Mouse (Mus musculus) hindbrain, embryonic 15.5 days (tissue): ENCODE results near the gene Coro2b. TPM values are rescaled to one million over a fixed set of nuclear protein-coding genes. Genes with fewer than 3 reads are reported as not detected.

Experiments
- ATAC-seq: fragments of 200-750 bp; cut with Nextera tagmentation; 2 replicates; pipeline ENCODE4 v1.8.0; 2017; ENCODE audit warnings: low read depth, moderate number of reproducible peaks, moderate TSS enrichment; ENCODE audit not compliant: low FRiP score
- H3K27ac ChIP-seq: fragments of 300-500 bp; sonication (generic); replicated peaks from 2 replicates; pipeline ENCODE4 v1.5.1; 2015; ENCODE audit warnings: mild to moderate bottlenecking, inconsistent platforms
- H3K27me3 ChIP-seq: fragments of 300-500 bp; sonication (generic); 2 replicates; pipeline ENCODE4 v1.6.1; 2015; ENCODE audit warnings: control low read depth, inconsistent platforms
- H3K36me3 ChIP-seq: fragments of 300-500 bp; sonication (generic); 2 replicates; pipeline ENCODE4 v1.6.1; 2015; ENCODE audit warnings: control low read depth, inconsistent platforms
- H3K4me1 ChIP-seq: fragments of 300-500 bp; sonication (generic); replicated peaks from 2 replicates; pipeline ENCODE4 v1.6.1; 2015; ENCODE audit warnings: control low read depth, inconsistent platforms
- H3K4me2 ChIP-seq: fragments of 300-500 bp; sonication (generic); 2 replicates; pipeline ENCODE4 v1.6.1; 2015; ENCODE audit warnings: moderate library complexity, mild to moderate bottlenecking, inconsistent platforms
- H3K4me3 ChIP-seq: fragments of 300-500 bp; sonication (generic); 2 replicates; pipeline ENCODE4 v1.5.1; 2015; ENCODE audit warnings: mild to moderate bottlenecking, inconsistent platforms
- H3K9ac ChIP-seq: fragments of 300-500 bp; sonication (generic); 2 replicates; pipeline ENCODE4 v1.6.1; 2015; ENCODE audit warnings: inconsistent platforms
- H3K9me3 ChIP-seq: fragments of 300-500 bp; sonication (generic); 2 replicates; pipeline ENCODE4 v1.6.1; 2016; ENCODE audit warnings: control low read depth, inconsistent platforms
- WGBS: fragments of 180-500 bp; shearing (Covaris S2); methylation state at CpG from one replicate; pipeline ENCODE4 v1.1.7; 2015; 5-methylcytosine and 5-hydroxymethylcytosine counted together
- polyA plus RNA-seq: library from polyadenylated mRNA; unstranded; fragments of >200 nt; fragmentation: Nextera tagmentation; extraction: Ambion mirVana; gene quantifications from 2 replicates; pipeline ENCODE4 v1.2.1, GENCODE M21; 2015

The Coro2b gene
- polyA plus RNA-seq, 1 experiment from 2014 or later, result 48.3 TPM

DNA sequence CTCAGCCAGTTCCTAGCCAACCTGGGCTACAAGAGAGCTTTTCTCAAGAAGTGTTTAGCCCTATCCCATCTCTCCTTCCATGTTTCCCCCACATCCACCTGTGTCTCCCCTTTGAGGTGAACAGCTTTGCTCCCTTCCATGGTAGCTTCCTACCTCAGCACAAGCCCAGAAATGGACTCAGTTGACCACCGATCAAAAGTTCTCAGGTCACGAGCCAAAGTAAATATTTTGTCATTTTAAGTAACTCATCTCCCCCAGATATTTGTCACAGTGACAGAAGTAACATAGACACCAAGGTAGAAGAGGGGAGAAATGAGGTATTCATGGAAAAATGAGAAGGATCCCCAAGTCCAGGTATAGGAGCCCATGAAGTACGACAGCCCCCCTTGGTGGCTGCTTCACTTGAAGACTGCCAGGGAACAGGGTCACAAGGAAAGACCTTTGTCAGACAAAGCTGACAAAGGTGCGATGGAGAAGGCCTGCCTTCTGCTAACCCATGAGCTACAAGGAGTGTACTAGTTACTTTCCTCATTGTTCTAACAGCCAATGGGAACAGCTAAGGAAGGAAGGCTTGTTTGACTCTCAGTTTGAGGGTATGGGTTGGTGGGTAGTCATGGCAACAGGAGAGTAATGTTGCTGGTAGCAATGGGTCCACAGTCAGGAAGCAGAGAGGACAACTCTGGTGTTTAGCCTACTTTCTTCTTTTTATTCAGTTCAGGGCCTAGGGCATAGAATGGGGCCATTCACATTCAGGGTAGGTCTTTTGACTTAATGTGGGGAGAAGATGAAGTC, 150.9 kb downstream of the Coro2b start:
- Histone ChIP-seq H3K4me1 (peaks cover 12% of the 10 kb centered on the region; the same call in 1 of the 2 replicates), H3K27me3 (no peaks in the 10 kb centered on the region), H3K36me3 (no peaks in the 10 kb centered on the region), H3K9ac (no peak overlapping the region), H3K4me3 (no peak overlapping the region), H3K9me3 (no peaks in the 10 kb centered on the region), H3K4me2 (no peak overlapping the region), H3K27ac (no peak overlapping the region)
- WGBS, result 84% methylated on average over 4 of the region's 4 CpGs
- no peak for ATAC-seq

DNA sequence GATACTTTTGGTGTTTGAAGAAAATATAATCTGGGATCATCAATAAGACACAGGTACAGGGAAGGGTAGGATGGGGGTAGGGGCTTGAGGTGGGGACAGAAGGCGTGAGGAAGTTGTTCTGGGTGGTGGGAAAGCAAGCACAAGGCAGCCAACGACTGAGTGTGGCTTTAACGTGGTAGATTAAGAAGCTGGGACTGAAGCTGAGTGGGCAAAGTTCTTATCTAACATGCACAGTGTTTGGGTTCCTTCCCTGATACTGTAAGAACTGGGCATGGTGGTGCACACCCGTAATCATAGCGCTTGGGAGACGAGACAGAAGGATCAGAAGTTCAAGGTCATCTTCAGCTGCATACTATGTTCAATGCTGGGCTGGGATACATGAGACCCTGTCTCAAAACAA, 151.8 kb downstream of the Coro2b start:
- Histone ChIP-seq H3K9me3 (no peaks in the 10 kb centered on the region), H3K4me3 (no peak overlapping the region), H3K9ac (no peak overlapping the region)

DNA sequence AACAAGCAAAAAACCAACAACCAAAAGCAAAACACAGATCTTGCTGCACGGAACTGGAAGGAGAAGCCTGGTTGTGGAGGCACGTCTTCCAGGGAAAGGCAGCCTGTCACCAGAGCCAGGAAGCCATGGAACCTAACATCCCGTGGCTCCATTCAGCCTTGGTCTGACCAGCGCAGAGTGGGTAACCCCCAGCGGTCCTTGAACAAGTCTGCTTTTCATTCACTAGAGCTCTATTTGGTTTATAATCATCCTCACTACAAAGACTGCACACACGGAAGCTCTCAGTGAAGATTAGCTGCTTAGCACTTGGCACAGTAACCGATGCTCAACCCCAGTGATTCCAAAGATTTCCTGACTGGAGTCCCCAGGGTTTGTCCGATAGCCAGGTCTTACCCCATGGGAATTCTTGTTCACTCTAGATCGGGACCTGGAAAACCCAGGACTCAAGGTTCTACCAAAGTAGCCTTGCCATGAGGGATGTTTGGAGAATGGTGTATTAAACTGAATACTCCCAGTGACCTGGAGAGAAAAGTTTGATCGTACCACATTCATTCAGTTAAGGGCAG, 154.2 kb downstream of the Coro2b start:
- Histone ChIP-seq H3K4me2 (no peak overlapping the region), H3K9me3 (no peaks in the 10 kb centered on the region), H3K9ac (no peak overlapping the region), H3K4me3 (no peak overlapping the region), H3K27me3 (no peaks in the 10 kb centered on the region), H3K36me3 (peaks cover 19% of the 10 kb centered on the region), H3K27ac (no peak overlapping the region), H3K4me1 (peaks cover 12% of the 10 kb centered on the region; the same call in 1 of the 2 replicates)
- 75% methylated on average over 10 of the region's 10 CpGs for WGBS
- ATAC-seq, result no peak

More for the DNA sequence above, 151.8 kb downstream of the Coro2b start:
- H3K27ac ChIP-seq, result no peak overlapping the region
- no peaks in the 10 kb centered on the region for H3K27me3 ChIP-seq
- WGBS, result 94% methylated on average over 6 of the region's 6 CpGs
- no peak for ATAC-seq
- H3K4me2 ChIP-seq, result no peak overlapping the region
- peaks cover 6% of the 10 kb centered on the region for H3K36me3 ChIP-seq
- peaks cover 12% of the 10 kb centered on the region; the same call in 1 of the 2 replicates for H3K4me1 ChIP-seq

DNA sequence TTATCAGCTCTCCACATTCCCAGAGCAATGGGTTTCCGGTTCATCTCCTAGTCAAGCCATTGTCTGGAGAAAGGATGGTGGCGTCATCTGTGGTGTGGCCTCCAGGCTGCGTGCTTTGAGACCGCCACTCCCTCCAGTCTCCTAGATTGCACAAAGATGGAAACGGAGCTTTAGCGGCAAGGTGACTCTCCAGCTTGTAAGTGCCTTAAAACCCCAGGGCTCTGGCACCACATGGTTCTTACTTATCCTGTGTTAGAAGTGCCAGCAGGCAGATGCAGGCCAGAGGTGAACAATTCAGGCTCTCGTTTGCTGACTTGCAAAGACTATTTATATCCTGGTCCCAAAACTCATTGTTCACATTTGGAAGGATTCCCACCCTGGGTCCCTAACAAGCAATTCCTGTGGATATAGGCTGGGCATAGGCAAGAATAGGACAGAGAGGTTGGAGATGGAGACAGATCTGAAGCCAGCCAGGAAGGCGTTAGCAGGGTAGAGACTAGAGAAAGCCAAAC, 155.4 kb downstream of the Coro2b start:
- Histone ChIP-seq H3K36me3 (peaks cover 26% of the 10 kb centered on the region), H3K27ac (no peak overlapping the region), H3K9me3 (no peaks in the 10 kb centered on the region), H3K27me3 (no peaks in the 10 kb centered on the region), H3K4me1 (peaks cover 12% of the 10 kb centered on the region; the same call in 1 of the 2 replicates), H3K4me3 (no peak overlapping the region), H3K4me2 (no peak overlapping the region), H3K9ac (no peak overlapping the region)
- ATAC-seq, result 0 out of 2 replicates have a peak, but pooled peaks have one; percentile 27
- WGBS, result 53% methylated on average over 8 of the region's 8 CpGs

DNA sequence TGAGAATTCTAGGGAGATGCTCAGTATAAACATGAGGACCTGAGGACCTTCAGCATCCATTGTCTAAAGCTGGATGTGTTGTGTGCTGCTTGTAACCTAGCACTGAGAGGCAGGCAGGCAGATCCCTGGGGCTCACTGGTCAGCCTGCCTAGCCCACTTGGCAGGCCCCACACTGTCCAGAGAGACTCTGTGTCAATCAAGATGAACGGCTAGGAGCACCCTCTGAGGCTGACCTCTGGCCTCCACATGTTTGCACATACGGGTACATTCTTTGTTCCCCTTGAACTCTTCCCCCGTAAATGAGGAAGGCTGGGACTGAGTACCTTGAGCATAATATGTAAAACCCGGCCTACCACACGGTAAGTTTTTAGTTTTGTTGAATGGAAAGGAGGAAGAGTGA, 156.5 kb downstream of the Coro2b start:
- Histone ChIP-seq H3K4me3 (no peak overlapping the region), H3K27ac (no peak overlapping the region), H3K9ac (no peak overlapping the region), H3K36me3 (peaks cover 35% of the 10 kb centered on the region), H3K4me2 (no peak overlapping the region), H3K4me1 (peaks cover 12% of the 10 kb centered on the region; the same call in 1 of the 2 replicates), H3K9me3 (no peaks in the 10 kb centered on the region), H3K27me3 (no peaks in the 10 kb centered on the region)
- WGBS, result 54% methylated on average over 5 of the region's 5 CpGs
- 0 out of 2 replicates have a peak, but pooled peaks have one; percentile 23 for ATAC-seq

DNA sequence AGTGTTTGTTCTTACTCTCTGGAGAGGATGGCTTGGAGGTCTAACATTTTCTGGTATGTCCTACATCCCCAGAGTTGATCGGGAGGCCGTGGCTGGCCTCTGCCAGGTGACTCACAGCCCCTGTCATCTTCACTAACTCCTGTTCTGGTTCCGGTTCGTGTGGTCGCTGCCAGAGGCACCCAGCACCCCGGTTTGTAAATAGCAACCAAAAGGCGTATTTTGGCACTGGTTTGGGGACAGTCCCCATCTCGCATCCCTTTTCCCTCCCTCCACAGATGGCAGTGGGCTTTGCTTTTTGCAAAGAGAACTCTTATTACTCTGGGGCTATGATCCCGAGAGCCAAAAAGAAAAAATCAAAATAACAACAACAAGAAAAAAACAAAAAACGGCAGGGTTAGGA, 158.9 kb downstream of the Coro2b start:
- no peak overlapping the region for H3K27ac ChIP-seq
- ATAC-seq, result no peak
- no peak overlapping the region for H3K9ac ChIP-seq
- WGBS, result 93% methylated on average over 10 of the region's 10 CpGs
- no peak overlapping the region for H3K4me2 ChIP-seq
- H3K4me1 ChIP-seq, result peaks cover 12% of the 10 kb centered on the region; the same call in 1 of the 2 replicates
- no peaks in the 10 kb centered on the region for H3K27me3 ChIP-seq
- H3K9me3 ChIP-seq, result no peaks in the 10 kb centered on the region
- peaks cover 43% of the 10 kb centered on the region for H3K36me3 ChIP-seq
- H3K4me3 ChIP-seq, result no peak overlapping the region

DNA sequence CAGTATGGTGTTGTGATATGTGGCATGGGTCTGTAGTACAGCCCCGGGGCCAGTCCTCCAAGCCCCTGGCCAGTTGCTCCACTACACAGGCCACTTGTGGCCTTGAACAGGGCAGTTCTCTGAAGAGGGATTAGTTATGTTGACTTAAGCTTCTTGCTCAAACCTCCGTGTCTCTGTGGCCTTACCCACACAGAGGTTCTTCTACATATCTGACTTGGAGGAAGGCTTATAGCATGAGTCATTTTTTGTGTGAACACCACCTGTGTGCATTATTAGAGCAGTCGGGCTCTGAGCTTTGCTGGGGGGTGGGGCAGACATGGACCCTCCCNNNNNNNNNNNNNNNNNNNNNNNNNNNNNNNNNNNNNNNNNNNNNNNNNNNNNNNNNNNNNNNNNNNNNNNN, 162.6 kb downstream of the Coro2b start:
- H3K9me3 ChIP-seq, result no peaks in the 10 kb centered on the region
- H3K9ac ChIP-seq, result no peak overlapping the region
- peaks cover 14% of the 10 kb centered on the region for H3K4me1 ChIP-seq
- no peaks in the 10 kb centered on the region for H3K27me3 ChIP-seq
- no peak overlapping the region for H3K4me3 ChIP-seq
- 93% methylated on average over 3 of the region's 3 CpGs for WGBS
- ATAC-seq, result no peak
- no peak overlapping the region for H3K4me2 ChIP-seq
- H3K27ac ChIP-seq, result no peak overlapping the region
- H3K36me3 ChIP-seq, result peaks cover 32% of the 10 kb centered on the region

DNA sequence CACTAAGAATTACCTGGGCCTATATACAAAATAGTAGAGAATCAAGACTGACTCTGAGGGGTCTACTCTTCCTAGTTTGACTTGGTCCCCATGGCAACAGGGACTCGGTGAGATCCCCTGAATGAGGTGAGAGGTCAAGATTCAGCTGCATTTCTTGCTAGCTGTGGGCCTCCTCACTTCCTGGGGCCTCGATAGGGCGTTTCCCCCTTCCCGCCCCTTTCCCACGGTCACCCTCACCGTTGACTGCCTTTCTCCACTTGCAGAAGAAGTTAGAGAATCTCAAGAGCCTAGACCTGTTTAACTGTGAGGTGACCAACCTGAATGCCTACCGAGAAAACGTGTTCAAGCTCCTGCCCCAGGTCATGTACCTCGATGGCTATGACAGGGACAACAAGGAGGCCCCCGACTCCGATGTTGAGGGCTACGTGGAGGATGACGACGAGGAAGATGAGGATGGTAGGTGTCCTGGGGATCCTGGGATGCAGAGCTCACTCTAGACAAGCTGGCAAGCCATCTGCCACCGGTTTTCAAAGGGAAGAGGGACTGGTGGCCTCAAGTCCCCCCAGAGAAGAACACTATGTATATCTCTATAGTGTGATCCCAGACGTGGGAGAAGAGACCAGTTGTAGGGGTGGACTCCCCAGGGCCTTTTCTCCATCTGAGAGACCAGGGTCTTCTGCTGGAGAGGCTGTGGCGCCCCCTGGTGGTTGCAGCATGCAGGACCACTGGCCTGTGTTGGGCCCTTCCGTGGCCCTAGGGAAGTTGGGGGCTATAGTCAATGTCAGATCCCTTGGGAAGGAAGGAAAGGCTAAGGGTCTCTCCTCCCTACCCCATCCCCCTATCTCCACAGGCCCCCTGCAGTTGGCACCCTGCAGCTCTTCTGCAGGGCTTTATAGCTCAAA, 163.4 kb downstream of the Coro2b start:
- peaks cover 22% of the 10 kb centered on the region for H3K4me1 ChIP-seq
- H3K27me3 ChIP-seq, result no peaks in the 10 kb centered on the region
- WGBS, result 60% methylated on average over 18 of the region's 18 CpGs
- peaks cover 30% of the 10 kb centered on the region for H3K36me3 ChIP-seq
- no peak for ATAC-seq
- no peak overlapping the region for H3K4me2 ChIP-seq
- H3K9ac ChIP-seq, result no peak overlapping the region
- no peak overlapping the region for H3K4me3 ChIP-seq
- no peak overlapping the region for H3K27ac ChIP-seq
- no peaks in the 10 kb centered on the region for H3K9me3 ChIP-seq

DNA sequence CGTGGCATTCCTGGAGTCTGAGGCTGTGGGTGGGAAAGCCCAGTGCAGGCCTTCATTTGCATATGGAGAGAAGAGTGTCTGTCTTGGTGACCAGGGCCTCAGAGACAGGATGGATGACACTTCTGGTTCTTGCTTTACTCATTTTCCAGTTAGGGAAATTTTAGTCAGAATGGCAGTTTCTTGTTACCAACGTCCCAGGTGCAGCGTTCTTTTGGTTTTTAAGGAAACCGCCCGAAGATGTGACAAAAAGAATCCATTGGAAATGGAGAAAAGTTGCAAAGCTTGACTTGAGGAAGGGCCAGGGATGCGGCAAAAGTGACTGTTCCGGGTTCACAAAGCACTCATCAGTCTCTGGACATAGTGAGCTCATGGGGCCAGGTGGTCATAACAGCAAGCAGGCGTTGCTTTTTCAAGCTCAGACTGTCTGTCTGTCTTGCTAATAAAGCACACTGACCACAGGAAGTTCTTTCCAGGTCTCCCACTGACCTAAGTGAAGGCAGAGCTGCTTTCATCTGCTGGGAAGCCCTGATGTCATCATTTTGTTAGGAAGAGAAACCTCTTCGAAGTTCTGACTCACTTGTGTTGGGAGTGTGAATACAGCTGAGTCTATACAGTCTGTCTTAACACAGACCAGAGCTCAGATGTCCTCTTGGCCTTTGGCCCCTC, 164.2 kb downstream of the Coro2b start:
- Histone ChIP-seq H3K27ac (no peak overlapping the region), H3K27me3 (no peaks in the 10 kb centered on the region), H3K4me1 (peaks cover 30% of the 10 kb centered on the region), H3K9me3 (no peaks in the 10 kb centered on the region), H3K9ac (no peak overlapping the region), H3K4me3 (no peak overlapping the region), H3K4me2 (no peak overlapping the region), H3K36me3 (peaks cover 25% of the 10 kb centered on the region)
- no peak for ATAC-seq
- WGBS, result 83% methylated on average over 9 of the region's 9 CpGs

DNA sequence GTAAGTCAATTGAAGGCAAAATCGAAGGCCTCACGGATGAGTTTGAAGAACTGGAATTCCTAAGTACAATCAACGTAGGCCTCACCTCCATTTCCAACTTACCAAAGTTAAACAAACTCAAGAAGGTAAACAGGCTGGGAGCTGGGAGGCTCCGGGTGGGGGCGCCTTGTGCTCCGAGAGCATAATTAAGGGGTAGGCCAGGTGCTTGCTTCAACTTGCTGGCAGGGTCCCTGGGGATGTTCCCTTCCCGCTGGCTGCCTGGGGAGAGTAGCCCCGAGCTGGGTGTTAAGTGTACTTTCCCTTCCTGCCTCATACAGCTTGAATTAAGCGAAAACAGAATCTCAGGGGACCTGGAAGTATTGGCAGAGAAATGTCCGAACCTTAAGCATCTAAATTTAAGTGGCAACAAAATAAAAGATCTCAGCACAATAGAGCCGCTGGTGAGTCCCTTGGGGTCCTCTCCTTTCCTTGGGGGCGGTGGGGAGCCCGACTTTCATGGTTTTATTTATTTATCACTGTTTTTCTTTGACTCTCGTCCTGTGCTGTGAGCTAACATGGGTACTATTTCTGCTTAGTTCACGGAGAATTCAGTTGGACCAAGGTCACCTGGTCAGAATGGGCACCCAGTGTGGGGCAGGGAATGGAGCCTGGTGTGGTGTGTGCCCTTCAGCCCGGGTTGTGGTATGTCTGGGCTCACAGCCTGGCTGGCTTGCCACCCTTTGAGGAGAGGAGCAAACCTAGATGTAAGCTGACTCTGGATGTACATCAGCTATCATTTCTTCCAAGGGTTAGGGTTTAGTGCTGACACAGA, 164.9 kb downstream of the Coro2b start:
- Histone ChIP-seq H3K9me3 (no peaks in the 10 kb centered on the region), H3K4me2 (no peak overlapping the region), H3K4me3 (no peak overlapping the region), H3K27ac (no peak overlapping the region), H3K4me1 (peaks cover 37% of the 10 kb centered on the region), H3K27me3 (no peaks in the 10 kb centered on the region), H3K36me3 (peaks cover 22% of the 10 kb centered on the region), H3K9ac (no peak overlapping the region)
- WGBS, result 70% methylated on average over 16 of the region's 16 CpGs
- no peak for ATAC-seq
